Mouse (Mus musculus) heart, postnatal 36 days (tissue): Measurements from ENCODE around the gene Wsb2. TPM values are rescaled to one million over a fixed set of nuclear protein-coding genes. Genes with fewer than 3 reads are reported as not detected.
"Not testable (repeated sequence)": the region's sequence is repeated elsewhere in the genome, so short reads cannot be mapped to it uniquely, and the experiment has no call there.

Experiments
- DNase-seq, 2 experiments: peaks; one replicate each; pipeline ENCODE4 v3.0.0; 2021 to 2022
- intact Hi-C: fragments of 180-260 bp; cut with DNase I; formaldehyde crosslinking; loops from one replicate; pipeline ENCODE4 v1.15.1; 2025
- total RNA-seq, 2 experiments: library from RNA; stranded (reverse); gene quantifications; 2 replicates each; pipeline ENCODE4 v1.2.3; 2021

The Wsb2 gene
- total RNA-seq, 2 experiments from 2014 or later = 97.1 to 104 TPM

GRCm38 (mm10) chr5:117380199-117380598, 23.1 kb downstream of the Wsb2 start:
- intact Hi-C loops = no loop called here
- no peak for DNase-seq

- intact Hi-C loops = no loop called here
- DNase-seq = no peak
These were observed 24.7 kb downstream of the Wsb2 start for GRCm38 (mm10) chr5:117381785-117382184.

DNA sequence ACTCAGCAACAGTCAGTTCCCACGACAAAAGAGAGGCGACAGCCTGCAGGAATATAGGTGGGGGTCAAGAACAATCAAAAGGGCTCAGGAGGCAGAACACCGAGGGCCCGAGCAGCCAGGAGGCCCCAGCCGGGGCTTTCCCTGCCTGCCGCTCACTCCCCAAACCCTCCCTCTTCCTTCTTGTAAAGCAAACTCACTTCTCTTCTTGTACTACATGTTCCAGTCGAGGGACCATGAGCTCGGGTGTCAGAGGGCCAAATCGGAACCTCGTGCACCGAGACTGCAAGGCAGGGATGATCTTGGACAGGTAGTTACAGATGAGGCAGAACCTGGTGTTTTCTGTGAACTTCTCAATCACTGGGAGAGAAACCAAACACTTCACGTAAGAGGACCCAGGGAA, 26.1 kb downstream of the Wsb2 start:
- no peak for DNase-seq
- intact Hi-C loops = no loop called here

- peak in 1 of 2 experiments; percentile 40 for DNase-seq
- intact Hi-C loops = loop anchor here (2.0 to 5.0 kb wide), 2 partner anchors 74 to 271 kb away; partner anchors contain the start of gene Suds3
These were observed 31.2 kb downstream of the Wsb2 start for GRCm38 (mm10) chr5:117388296-117388751.

GRCm38 (mm10) chr5:117388877-117389276, 31.8 kb downstream of the Wsb2 start, which contains the start of gene Rfc5:
TSS of gene Rfc5 (minus strand) at chr5:117389047.
- peak; percentile 93 to 94 for DNase-seq
- intact Hi-C loops = loop anchor here (1.0 to 5.0 kb wide), 3 partner anchors 74 to 272 kb away; partner anchors contain the start of gene Suds3

- no peak for DNase-seq
- intact Hi-C loops = no loop called here
These were observed 33.8 kb downstream of the Wsb2 start for GRCm38 (mm10) chr5:117390895-117391294.

DNA sequence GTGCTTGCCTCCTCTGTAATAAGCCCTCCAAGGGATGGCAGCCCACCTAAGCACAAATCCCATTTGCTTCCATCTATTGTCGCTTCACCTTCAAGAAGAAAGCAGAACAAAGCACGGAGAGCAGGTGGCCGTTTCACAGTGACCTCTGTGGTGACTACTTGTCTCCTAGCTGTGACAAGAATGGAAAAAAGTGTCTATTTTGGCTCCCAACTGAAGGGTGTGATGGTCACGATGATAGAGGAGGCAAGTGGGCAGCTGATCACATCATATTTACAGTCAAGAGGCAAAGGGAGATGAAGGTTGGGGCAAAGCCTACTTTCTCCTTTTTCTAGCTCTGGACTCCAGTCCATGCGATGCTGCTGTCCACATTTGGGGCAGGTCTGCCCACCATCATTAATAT, 38.7 kb downstream of the Wsb2 start:
- intact Hi-C loops = no loop called here
- DNase-seq = no peak

GRCm38 (mm10) chr5:117396596-117397014, 39.5 kb downstream of the Wsb2 start:
- intact Hi-C loops = no loop called here
- DNase-seq = no peak

- DNase-seq = no peak
- intact Hi-C loops = no loop called here
These were observed 40.3 kb downstream of the Wsb2 start for GRCm38 (mm10) chr5:117397371-117397770.

GRCm38 (mm10) chr5:117398007-117398550, 41.0 kb downstream of the Wsb2 start:
- DNase-seq = no peak
- intact Hi-C loops = no loop called here

- no peak for DNase-seq
- intact Hi-C loops = no loop called here
These were observed 42.2 kb downstream of the Wsb2 start for GRCm38 (mm10) chr5:117399281-117399680.

- intact Hi-C loops = no loop called here
These were observed 46.5 kb downstream of the Wsb2 start for GRCm38 (mm10) chr5:117403609-117404008.

GRCm38 (mm10) chr5:117404671-117405070, 47.6 kb downstream of the Wsb2 start:
- DNase-seq, intact Hi-C loops: not testable (repeated sequence)

More at GRCm38 (mm10) chr5:117403609-117404008, 46.5 kb downstream of the Wsb2 start:
- DNase-seq = no peak

GRCm38 (mm10) chr5:117408216-117408615, 51.1 kb downstream of the Wsb2 start:
- intact Hi-C loops = loop anchor here (1.0 to 2.0 kb wide), 2 partner anchors 101 to 289 kb away; no protein-coding TSS in a partner anchor
- peak; percentile 19 to 57 for DNase-seq

DNA sequence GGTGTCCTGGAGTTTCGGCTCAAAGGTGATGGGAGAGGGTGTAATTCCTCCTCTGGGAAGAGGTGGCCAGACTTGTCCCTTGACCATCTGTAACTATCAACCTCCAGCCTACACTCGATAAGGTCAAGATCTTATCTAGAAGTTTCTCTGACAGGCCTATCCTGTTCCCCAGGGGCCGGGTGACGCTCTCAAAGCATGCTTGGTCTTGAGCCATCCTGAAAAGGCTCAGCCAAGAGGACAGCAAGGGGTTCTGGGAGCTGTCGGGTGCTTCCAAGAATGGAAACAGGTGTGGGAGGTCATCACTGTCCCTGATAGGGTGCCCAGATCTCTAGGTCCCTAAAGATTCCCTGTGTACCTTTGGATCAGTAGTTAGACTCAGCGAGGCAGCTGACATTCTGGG, 52.3 kb downstream of the Wsb2 start:
- DNase-seq = no peak

GRCm38 (mm10) chr5:117413507-117414501, 56.7 kb downstream of the Wsb2 start, which contains the start of gene Ksr2:
TSS of gene Ksr2 (plus strand) at chr5:117414000.
- no peak for DNase-seq
- intact Hi-C loops = no loop called here

More for the DNA sequence above, 52.3 kb downstream of the Wsb2 start:
- intact Hi-C loops = loop anchor here (2.0 kb wide), 1 partner anchor 291 kb away; no protein-coding TSS in a partner anchor

DNA sequence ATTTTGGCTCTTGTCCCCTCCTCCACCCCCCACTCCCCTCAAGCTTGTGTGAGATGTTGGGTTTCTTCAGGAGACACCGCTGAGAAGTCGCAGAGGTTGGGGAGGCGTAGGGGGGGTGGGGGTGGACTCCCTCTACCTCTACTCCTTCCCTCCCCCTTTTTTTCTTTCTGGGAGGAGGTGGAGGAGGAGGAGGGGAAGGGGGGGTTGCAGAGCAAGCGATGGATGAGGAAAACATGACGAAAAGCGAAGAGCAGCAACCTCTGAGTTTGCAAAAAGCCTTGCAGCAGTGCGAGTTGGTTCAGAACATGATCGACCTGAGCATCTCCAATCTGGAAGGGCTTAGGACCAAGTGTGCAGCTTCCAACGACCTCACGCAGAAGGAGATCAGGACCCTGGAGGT, 57.5 kb downstream of the Wsb2 start:
- intact Hi-C loops = no loop called here

GRCm38 (mm10) chr5:117415011-117415912, 58.2 kb downstream of the Wsb2 start:
- DNase-seq = no peak
- intact Hi-C loops = no loop called here

More for the DNA sequence above, 57.5 kb downstream of the Wsb2 start:
- DNase-seq = no peak

DNA sequence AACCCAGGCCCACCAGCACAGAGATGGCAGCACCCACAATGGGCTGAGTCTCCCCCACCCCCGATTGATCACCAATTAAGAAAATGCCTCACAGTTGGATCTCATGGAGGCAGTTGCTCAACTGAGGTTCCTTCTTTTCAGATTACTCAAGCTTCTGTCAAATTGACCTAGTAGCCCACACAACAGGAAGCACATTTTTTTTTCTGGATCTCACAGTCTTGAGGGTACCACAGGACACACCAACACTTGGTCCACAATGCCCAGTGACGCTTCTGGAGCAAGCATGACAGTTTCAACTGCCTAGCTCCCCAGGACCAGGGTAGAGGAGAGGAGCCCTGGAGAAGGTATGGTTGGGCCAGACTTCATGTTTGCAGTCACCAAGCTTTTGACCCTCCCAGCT, 60.3 kb downstream of the Wsb2 start:
- intact Hi-C loops = no loop called here
- DNase-seq = no peak
